Mouse (Mus musculus) CD4-positive naive resting alpha-beta T cell, adult 76 days (primary cell): ENCODE results near the gene Tpbgl. TPM values are rescaled to one million over a fixed set of nuclear protein-coding genes. Genes with fewer than 3 reads are reported as not detected.

Experiments used
- total RNA-seq: library from RNA; stranded (reverse); gene quantifications from one replicate; pipeline ENCODE4 v1.2.4, GENCODE M21; 2023

Gene Tpbgl
- total RNA-seq, result 1.7 TPM

DNA sequence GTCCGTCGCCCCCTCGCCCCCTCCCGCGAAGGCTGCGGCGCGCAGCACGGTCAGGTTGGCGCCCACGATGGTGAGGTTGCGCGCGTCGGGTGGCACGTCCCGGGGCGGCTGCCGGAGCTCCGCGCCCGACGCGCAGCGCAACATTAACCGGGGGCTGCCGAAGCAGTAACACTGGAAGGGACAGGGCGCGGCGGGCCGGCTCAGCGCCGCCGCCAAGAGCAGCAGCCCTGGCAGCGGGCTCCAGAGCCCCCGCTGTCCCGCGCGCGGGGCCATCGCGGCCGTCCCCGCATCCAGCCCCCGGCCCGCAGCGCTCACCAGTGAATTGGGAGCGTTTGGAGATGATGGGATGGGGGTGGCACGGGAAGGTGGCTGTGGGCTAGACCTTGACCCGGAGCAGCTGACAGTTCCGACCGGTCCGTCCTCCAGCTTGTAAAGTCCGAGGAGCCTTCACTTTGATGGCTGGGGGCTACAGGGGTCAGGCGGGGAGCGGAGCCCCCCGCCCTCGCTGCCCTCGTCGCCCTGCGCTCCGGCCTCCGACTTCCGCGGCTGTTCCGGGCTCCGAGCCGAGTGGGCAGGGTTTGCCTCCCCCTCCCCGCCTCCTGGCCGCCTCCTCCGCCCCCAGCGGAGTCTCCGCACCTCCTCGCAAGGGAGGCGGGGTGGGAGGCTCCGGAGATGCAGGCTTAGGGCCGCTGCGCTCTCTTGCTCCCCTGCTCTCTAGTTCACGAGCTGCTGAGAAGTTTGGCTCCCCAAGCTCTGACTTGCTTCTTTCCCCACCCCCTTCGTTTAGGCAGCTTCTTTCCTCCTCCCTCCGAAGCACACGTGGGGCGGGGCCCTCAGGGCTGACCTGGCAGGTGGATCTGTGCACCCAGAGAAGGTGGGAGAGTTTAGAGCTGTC is at the start of gene Tpbgl:
TSS of gene Tpbgl (minus strand) at position 728 of the 895 bp plus-strand sequence.

Other genes with a start within 250 kb of the Tpbgl start
- gene Gdpd5, start 245.7 kb downstream of the Tpbgl start, total RNA-seq, result 4.1 TPM
- gene Klhl35, start 161.1 kb downstream of the Tpbgl start, total RNA-seq, result 2.3 TPM
- gene Rps3, start 143.4 kb downstream of the Tpbgl start, total RNA-seq, result 1,636 TPM
- 86.8 TPM for gene Arrb1, start 91.6 kb downstream of the Tpbgl start, total RNA-seq
- gene Slco2b1, start 84.2 kb upstream of the Tpbgl start, total RNA-seq, result 0.82 TPM
- gene Olfr520, start 103.2 kb upstream of the Tpbgl start, total RNA-seq, result not detected
- not detected for gene Olfr521, start 136.4 kb upstream of the Tpbgl start, total RNA-seq
- gene Neu3, start 201.3 kb upstream of the Tpbgl start, total RNA-seq, result 5.3 TPM
- gene Xrra1, start 232.0 kb upstream of the Tpbgl start, total RNA-seq, result not detected
- 123 TPM for gene Spcs2, start 236.4 kb upstream of the Tpbgl start, total RNA-seq